Mouse (Mus musculus) bone marrow macrophage, adult 2 months (primary cell): ENCODE results near the gene Pdzrn3.

ENCODE experiments used
- CTCF ChIP-seq: IDR thresholded peaks from 2 replicates; pipeline ENCODE4 v1.5.1; 2012; ENCODE audit warnings: low read depth, mild to moderate bottlenecking, low read length, moderate library complexity
- POLR2A ChIP-seq: IDR thresholded peaks from 2 replicates; pipeline ENCODE4 v1.6.1; 2012; ENCODE audit warnings: mild to moderate bottlenecking, low read depth, low read length, borderline replicate concordance

- no peak for TF ChIP-seq CTCF
- TF ChIP-seq POLR2A = no peak
Measured at GRCm38 (mm10) chr6:101325842-101326639, 51.7 kb downstream of the Pdzrn3 start.
